Mouse (Mus musculus) right cerebral cortex, postnatal 4 days (tissue): ENCODE measurements around the gene Castor2.

Experiments used
- DNase-seq: peaks from one replicate; pipeline ENCODE4 v3.0.0-alpha.2; 2022

Gene Castor2

DNA sequence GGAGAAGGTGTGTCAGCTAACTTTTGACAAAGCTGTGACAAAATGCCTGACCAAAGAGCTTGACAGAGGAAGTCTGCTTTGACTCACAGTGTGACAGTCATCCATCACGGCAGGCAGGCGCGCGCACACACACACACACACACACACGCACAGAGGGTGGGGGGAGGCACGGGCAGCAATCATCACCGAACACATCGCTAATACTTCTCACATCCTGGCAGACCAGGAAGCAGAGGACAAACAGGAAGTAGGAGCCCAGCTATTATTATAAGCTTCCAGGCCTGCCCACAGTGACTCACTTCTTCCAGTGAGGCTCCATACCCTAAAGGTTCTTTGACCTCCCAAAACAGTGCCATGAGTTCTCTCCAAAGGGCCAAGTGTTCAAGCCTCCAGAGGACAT lies 6.3 kb downstream of the Castor2 start:
- no peak for DNase-seq

DNA sequence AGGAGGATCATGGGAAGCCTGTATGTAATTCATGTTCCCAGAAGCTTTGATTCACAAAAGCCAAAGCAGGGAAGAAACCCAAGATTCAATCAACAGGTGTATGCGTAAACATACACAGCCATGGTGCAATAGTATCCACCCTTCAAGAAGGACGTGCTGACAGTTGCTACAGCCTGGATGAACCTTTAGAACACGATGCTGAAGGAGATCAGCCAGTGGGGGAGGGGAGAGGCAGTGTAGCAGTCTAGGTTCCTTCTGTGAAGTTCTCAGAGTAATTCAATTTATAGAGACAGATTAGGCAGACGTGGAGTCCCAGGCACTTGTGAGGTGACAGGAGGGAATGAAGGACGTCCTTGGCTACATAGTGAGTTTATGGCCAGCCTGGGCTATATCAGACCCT lies 15.5 kb downstream of the Castor2 start:
- no peak for DNase-seq

DNA sequence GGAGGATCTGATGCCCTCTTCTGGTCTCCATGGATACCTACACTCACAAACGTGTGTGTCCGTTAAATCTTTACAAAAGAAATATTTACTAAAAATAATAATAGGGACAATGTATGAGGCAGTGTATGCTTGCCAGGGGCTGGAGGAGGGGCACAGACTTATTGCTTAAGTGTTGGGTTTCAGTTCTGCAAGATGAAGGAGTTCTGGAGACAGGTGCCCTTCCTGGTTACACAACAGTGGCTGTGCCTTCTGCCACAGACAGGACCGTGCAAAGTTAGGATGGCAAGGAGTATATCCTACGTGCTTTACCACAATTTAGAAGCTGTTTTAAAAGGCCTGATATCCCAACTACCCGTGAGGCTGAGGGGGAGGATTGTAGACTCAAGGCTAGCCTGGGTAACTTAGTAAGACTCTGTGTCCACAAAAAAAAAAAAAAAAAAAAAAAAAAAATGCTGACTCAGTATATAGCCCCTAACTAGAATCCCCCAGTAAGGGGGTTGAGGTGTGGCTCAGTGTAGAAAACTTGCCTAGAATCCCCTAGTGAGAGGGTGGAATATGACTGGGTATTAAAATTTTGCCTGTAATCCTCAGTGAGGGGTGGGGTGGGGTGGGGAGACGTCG lies 16.2 kb downstream of the Castor2 start:
- DNase-seq = no peak

DNA sequence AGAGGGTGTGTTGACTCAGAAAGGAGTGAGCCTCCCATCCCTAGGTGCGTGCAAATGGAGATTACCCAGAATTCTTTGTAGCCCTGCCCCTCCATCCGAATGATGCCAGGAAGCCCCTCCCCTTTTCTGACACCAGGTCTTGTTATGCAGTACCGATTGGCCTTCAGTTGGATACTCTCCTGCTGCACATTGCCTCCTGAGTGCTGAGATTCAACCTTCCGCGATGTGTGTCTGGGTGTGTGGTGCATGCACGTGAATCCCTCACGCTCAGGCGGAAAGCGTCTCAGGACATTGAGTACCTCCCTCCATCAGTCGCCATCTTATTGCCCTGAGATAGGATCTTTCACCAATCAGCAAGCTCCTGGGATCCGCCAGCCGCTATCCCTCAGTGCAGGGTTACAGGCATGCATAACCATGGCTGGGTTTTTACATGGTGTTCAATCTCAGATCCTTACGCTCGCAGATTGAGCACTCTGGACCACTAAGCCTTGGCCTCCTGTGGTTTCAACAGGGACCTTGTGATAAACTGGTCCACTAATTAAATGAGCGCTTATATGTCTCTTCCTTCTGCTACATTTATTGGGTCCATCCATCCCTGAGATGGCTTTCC lies 19.4 kb downstream of the Castor2 start:
- no peak for DNase-seq

DNA sequence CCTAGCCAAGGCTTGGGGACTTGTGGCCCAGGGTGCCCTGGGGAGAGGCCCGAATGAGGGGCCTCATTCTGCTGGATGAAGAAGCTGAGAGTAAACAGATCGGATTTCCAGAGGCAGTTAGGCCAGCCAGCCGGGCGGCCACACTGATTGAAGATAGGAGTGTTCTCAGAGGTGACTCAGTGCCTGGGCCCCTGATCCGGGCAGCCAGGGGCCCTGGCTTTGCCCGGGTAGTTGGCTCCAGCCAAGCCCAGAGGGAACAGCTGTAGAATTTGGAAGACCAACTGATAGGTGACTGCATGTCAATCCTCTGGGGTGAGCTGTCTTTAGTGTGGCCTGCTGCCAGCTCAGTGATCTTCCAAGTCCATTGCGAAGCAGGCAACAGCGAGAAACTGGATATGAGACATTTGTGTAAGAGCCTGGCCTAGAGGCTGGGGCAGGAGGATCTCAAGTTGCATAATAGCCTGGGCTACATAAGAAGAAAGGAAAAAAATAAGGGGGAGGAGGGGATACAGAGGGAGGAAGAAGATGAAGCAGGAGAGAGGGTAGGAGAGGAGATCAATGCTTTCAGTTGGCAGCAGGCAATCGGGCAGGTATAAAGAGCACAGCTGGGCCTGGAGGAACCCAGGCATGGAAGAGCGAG lies 20.1 kb downstream of the Castor2 start:
- DNase-seq = no peak

DNA sequence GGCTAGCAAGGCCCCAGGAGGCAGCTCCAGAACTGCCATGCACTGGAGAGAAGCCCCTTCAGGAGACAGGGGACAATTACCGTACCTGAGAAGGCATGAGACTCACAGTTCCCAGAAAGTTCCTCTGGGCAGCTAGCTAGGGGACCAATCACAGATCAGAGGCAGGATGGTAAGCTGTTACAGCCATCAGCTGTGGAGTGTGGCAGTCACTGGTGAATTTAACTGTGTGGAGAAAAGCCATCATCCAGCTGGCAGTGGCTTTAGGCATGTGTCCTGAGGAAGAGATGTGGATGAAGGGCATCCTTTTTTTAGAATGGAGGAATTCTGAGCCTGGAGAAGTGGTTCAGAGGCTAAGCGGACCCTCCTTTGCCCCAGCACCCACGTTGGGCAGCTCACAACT lies 20.6 kb downstream of the Castor2 start:
- no peak for DNase-seq

DNA sequence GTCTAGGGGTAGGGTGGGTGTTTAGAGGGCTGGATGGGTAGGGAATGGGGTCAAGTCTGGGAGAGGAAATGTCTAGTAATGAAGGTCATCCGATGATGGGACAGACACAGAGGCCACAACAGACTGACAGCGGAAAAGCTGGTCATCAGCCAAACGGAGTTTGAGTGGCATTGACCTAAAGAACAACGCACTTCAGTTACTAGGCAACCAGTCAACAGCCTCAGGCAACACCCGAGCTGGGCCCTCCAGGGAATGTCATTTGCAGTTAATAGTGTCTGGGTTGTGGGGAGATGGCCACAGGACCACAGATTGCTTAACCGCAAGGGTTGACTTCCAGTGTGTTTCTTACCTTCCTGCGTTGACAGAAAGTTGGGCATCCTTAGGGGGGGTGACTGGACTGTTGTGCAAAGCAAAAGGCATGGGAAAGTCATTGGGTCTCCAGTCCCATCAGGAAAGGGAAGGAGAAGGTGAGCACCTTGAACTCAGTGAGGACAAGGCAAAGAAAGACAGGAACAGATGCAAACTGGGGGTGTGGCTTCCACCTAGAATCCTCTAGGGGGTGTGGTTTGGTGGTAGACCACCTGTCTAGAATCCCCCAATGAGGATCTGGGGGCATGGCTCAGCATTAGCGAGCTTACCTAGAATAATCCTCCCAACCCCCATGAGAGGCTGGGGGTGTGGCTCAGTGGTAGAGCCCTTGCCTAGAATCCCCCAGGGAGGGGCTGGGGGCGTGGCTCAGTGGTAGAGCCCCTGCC lies 21.8 kb downstream of the Castor2 start:
- no peak for DNase-seq

DNA sequence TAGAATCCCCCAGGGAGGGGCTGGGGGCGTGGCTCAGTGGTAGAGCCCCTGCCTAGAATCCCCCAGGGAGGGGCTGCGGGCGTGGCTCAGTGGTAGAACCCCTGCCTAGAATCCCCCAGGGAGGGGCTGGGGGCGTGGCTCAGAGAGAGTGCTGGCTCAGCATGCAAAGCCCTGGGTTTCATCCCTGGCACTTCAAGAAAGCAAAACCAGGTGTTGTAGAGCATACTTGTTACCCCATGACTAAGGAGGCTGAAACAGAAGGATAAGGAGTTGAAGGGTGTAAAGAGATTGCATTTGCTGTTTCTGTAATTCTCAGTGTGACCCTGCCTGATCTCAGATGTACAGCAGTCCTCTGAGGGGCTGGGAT lies 22.4 kb downstream of the Castor2 start:
- no peak for DNase-seq

DNA sequence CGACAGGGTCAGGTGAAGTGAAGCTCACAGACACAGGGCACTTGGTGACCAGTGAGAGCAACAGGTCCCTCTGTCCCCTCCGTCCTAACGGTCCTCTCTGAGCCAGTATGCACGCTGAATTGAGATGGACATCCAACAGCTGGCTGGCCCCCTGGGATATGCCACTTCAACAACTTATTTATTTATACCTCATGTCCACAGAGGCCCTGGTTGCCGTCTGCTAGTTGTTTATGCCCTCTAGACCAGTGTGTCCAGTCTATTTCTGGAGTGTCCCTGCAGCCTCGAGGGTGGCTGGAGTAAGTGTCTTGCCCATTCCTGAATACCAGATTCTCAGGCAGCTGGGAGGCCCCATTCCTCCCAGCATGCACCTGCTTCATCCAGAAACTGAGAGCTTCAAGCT lies 24.3 kb downstream of the Castor2 start:
- DNase-seq = no peak

DNA sequence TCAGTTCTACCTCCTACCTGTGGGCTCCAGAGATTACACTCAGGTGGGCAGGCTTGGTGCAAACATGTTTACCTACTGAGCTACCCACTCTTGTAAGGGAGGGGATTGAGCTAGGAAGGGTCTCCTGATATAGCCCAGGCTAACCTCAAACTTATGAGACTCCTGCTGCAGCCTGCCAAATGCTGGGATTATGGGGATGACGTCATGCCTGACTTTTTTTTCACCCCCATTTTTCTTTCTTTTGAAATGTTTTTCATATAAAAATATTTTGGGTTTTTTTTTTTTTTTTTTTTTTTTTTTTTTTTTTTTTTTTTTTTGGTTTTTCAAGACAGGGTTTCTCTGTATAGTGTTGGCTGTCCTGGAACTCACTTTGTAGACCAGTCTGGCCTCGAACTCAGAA lies 26.7 kb downstream of the Castor2 start:
- no peak for DNase-seq

DNA sequence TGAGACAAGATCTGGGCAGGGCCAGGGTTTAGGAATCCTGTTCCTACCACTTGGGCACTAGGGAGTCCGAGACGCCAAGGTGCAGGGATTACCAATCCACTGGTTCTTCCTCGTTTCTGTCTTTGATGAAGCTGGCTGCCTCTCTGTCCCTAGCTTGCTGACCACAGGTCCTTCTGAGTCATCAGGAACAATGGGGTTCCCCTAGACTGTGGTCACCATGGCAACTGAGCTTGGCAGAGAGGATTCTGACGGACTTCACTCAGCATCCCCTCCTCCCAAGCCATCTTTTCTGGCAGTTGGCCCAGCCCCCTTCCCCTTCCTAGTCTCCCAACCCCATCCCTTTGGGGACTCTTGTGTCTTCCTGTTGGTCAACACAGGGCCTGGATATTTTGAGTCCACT lies 32.1 kb downstream of the Castor2 start:
- peak; percentile 23 for DNase-seq

DNA sequence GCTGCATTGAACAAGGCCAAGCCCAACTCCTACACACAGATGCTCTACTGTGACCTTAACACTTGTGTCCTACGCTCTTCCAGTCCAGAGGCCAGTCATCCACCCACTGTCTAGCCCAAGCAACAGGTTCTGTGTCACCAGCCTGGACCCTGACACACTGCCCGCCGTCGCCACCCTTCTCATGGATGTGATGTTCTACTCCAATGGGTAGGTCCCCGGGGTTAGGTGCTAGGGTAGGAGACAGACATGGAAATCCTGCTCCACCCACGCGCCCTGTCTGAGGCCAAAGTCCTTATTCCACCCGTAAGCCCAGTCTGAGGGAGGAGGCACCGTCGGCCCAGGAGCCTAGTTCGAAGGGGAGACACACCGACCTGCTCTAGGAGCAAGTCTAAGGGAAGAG lies 36.5 kb downstream of the Castor2 start:
- no peak for DNase-seq

DNA sequence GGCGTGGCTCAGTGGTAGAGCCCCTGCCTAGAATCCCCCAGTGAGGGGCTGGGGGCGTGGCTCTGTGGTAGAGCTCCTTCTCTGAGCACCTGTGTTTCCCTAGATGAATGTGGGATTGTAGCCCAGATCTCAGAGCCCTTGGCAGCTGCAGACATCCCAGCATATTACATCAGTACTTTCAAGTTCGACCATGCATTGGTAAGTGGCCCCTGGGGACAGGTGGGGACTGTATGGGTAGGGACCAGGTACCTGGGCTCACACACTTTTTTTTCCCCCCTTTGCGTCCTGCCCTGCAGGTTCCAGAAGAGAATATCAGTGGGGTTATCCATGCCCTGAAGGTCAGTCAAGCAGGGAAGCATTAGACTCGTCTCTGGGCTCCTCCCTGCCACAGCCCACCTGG lies 38.4 kb downstream of the Castor2 start:
- no peak for DNase-seq

DNA sequence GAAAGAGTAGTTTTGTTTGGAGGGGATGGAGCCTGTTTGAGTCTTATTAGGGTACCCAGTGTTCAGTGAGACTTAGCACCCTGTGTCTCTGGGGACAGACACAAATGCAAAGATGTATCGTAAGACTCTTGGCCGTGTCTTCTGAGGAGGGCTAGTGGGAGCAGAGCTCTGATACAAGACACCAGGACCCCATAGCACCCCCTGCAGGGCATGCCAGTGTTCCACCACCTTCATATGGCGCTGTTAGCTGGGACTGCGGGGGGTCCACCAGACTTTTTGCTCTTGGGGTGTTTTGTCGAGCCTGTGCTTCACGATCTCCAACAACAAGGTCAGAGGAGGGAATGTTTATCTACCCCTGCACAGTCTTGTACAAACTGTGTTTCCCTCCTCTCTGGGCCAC lies 39.9 kb downstream of the Castor2 start:
- no peak for DNase-seq

DNA sequence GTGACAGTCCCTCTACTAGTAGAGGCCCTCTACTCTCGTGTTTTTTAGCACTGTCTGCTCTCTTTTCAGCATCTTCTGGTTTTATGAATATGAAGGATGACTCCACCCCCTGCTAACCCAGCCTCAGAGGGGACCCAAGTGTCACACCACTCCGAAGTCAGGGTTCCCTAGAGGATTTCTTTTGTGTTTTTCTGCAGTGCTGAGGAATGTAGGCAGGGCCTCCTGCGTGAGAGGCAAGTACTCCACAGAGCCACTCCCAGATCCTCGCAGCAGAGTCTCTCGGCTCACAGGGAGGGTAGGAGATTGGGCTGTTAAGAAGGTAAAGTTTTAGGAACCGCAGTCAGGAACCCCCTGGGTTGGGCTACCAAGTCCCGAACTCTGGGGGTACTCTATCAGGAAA lies 41.7 kb downstream of the Castor2 start:
- no peak for DNase-seq

DNA sequence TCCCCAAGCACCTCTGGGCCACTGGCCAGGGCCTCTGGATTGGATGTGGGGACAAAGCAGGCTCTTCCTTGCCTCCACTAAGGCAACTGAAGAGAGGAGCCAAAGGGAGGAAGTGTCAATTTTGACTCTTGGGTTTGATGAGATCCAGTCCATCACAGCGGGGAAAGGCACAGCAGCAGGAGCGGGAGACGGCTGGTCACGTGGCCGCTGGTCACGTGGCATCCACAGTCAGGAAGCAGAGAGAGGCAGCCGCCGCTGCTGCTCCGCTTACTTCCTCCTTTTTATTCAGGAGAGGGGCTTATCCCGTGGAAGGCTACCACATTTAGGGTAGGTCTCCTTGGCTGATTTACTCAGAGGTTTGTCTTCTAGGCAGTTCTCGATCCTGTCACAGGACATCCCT lies 42.9 kb downstream of the Castor2 start:
- DNase-seq = no peak

DNA sequence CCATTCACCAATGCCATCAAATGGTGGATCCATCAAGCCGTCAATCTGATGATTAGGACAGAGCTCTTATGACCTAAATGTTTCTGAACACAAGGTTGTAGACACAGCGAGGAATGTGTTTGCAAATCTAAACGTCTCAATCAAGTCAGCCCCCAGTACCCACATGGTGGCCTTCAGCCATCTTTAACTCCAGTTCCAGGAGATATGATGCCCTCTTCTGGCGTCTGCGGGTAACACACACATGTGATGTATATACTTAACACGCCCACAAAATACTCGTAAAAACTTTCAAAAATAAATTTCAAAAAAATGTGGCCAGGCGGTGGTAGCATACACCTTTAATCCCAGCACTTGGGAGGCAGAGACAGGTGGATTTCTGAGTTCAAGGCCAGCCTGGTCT lies 45.5 kb downstream of the Castor2 start:
- DNase-seq = no peak

DNA sequence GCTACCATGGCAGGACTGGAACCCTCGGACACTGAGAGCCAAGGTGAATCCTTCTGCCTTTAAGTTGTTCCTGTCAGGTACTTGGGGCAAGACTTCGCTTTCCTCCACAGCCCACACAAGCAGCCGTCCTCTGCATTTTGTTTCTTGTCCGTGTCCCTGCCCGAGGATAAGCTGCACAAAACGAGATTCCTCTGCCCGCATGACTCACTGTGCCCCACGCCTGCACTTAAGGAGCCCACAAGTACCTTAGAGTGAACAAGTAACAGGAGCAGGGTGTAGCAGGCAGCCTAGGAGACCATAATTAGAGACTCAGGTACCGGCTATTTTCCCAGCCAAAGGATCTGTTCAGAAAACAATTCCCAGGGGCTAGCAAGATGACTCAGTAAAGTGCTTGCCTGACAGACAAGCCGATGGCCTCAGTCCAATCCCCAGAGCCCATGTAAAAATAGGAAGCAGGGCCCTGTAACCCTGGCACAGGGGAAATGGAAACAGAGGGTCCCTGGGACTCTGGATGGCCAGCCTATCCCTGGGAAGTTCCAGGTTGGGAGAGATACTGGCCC lies 47.8 kb downstream of the Castor2 start:
- no peak for DNase-seq

DNA sequence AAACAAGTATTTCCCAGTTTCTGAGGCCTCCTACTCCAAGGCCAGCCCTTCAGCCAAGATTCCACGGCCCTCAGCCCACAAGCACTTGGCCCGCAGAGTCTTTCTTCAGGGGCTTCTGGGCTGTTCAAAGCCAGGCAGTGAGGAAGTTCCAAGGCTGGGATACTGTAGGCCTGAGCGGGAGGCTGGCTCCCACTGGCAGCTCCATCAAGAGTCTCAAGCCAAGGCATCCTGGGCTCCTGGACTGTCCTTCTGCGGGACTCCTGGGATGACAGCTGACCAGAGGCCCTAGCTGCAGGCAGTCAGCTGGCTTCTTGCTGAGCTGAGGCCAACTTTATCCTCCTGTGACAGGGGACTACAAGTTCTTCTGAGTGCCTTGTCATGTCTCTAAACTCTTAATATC lies 48.6 kb downstream of the Castor2 start:
- DNase-seq = no peak

DNA sequence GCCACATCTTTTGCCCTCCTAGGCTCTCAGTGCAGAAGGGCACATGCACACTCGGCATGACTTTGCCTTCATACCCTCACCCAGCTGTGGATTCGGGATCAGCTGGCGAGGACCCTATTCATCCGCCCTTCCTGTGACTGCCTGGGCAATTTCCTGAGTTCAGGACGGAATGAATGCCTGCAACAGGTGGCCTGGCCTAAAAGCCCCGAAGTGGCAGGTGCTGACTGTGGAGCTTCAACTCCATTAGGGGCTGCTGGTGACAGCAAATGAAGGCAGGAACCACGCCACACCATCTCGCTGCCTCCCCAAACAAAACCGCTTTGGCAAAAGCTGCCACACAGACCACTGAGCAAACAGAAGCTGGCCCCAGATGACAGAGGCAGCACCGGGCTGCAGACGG lies 52.4 kb downstream of the Castor2 start:
- DNase-seq = no peak

DNA sequence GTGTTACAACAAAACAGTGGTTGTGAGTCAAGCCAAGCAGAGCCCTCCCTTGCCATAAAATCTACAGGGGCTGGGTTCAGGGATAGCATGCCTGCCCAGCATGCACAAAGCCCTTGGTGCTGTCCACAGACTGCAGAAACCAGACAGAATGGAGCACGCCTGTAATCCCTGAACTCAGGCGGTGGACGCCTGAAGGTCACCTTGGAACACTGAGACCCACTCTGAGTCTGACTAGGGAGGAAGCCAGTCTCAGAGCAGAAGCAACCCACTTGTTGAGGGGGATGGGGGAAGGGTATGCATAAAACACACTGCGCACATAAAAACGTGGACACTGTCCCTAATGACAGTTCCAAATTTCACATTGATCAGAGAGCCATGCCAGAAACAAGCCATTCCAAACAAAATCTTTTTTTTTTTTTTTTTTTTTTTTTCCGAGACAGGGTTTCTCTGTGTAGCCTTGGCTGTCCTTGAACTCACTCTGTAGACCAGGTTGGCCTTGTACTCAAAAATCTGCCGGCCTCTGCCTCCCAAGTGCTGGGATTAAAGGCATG lies 56.5 kb downstream of the Castor2 start:
- no peak for DNase-seq

DNA sequence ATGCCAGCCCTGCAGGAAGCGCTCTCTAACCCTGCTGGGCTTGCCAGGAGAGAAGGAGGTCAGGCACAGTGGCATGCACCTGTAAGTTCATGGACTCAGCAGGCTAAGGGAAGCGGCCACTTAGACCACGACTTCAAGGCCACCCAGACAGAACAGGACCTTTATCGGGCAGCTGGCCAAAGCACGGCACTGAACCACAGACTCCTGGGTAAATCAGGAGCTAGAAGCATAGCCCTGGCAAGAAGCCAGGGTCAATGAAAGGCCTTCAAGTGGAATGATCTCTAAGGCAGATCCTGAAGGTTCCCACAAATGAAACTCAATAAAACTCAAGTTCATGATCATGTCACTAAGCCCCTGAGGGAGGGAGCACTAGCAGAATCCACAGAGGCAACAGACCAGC lies 65.2 kb downstream of the Castor2 start:
- DNase-seq = peak; percentile 35

DNA sequence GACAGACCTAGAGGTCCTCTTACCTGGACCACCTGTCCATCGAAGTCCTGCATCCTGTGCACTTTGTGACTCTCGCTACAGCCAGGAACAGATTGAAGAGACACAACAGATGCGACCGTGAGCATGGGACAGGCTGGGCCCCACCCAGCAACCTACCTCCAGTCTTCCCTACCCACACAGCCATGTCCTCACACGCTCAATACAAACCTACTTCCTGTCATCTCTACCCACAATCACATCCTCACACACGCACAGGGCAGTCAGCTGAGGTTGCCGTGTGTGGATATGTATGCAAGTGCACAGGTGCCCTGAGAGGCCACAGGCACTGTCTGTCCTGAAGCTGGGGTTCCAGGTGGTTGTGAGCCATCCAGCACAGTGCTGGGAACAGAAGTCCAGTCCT lies 67.1 kb downstream of the Castor2 start:
- DNase-seq = no peak

DNA sequence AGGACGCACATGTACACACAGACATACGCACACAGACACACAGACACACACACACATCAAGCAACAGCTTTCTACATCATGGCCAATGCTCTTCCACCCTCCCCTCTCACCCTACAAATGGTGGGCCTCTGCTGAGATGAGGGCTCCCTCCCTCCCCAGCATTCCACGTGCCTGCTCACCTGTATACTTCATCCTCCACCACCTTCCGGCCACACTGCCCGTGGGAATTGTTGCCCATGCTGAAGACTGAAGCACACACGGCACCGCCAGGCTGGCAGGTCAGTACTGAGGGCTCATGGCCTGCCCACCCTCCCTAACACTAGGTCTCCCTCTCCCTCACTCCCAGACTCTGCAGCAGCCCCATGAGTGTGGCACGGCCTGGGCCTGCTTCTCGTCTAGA lies 68.5 kb downstream of the Castor2 start:
- DNase-seq = no peak
